Mouse (Mus musculus) embryo, embryonic 10 days (tissue): ENCODE measurements around the gene Pex6.
A peak's percentile ranks its signal among the peaks of the same experiment; 100 is the strongest.

Experiments
- DNase-seq: peaks from one replicate; pipeline ENCODE4 v3.0.0-alpha.2; 2015; ENCODE audit warnings: low spot score

Pex6 gene

GRCm38 (mm10) chr17:46701489-46701888 is 9.8 kb upstream of the Pex6 start:
- no peak for DNase-seq

- no peak for DNase-seq
Measured at GRCm38 (mm10) chr17:46702100-46702499, 9.2 kb upstream of the Pex6 start.

- DNase-seq: no peak
Measured at GRCm38 (mm10) chr17:46702506-46702905, 8.8 kb upstream of the Pex6 start.

- peak; percentile 24 for DNase-seq
Measured at GRCm38 (mm10) chr17:46703971-46704886, 7.0 kb upstream of the Pex6 start.

- DNase-seq: peak; percentile 98
Measured at GRCm38 (mm10) chr17:46704887-46705835, 6.1 kb upstream of the Pex6 start, which contains the start of gene Ppp2r5d. Gene Ppp2r5d, minus strand, starts transcription at chr17:46705111.

- DNase-seq: no peak
Measured at GRCm38 (mm10) chr17:46706375-46707089, 4.7 kb upstream of the Pex6 start.

- no peak for DNase-seq
Measured at GRCm38 (mm10) chr17:46711612-46712271, 479 bp downstream of the Pex6 start.

GRCm38 (mm10) chr17:46712442-46712841 is 1.2 kb downstream of the Pex6 start:
- DNase-seq: no peak

- no peak for DNase-seq
Measured at GRCm38 (mm10) chr17:46713849-46714248, 2.6 kb downstream of the Pex6 start.

- no peak for DNase-seq
Measured at GRCm38 (mm10) chr17:46714756-46715481, 3.7 kb downstream of the Pex6 start.

- no peak for DNase-seq
Measured at GRCm38 (mm10) chr17:46721077-46721476, 9.8 kb downstream of the Pex6 start.

- DNase-seq: no peak
Measured at GRCm38 (mm10) chr17:46724477-46725084, 13.3 kb downstream of the Pex6 start.

- DNase-seq: peak; percentile 70
Measured at GRCm38 (mm10) chr17:46725273-46725672, 14.0 kb downstream of the Pex6 start.

GRCm38 (mm10) chr17:46725731-46726645 is 14.7 kb downstream of the Pex6 start:
- no peak for DNase-seq

- DNase-seq: no peak
Measured at GRCm38 (mm10) chr17:46727271-46727670, 16.0 kb downstream of the Pex6 start.

- DNase-seq: peak; percentile 51
Measured at GRCm38 (mm10) chr17:46728021-46728420, 16.8 kb downstream of the Pex6 start.

- DNase-seq: no peak
Measured at GRCm38 (mm10) chr17:46728496-46728895, 17.2 kb downstream of the Pex6 start.

- no peak for DNase-seq
Measured at GRCm38 (mm10) chr17:46728904-46729318, 17.6 kb downstream of the Pex6 start, which contains the start of gene Gnmt. Gene Gnmt, minus strand, starts transcription at chr17:46729168.

GRCm38 (mm10) chr17:46734055-46734454 is 22.8 kb downstream of the Pex6 start:
- DNase-seq: no peak
